Mouse (Mus musculus) left cerebral cortex, adult 18-20 months (tissue): ENCODE measurements around the gene Tshz2. TPM values are rescaled to one million over a fixed set of nuclear protein-coding genes. Genes with fewer than 3 reads are reported as not detected.

Experiments
- DNase-seq, 2 experiments: peaks; one replicate each; pipeline ENCODE4 v3.0.0; 2021 to 2022; ENCODE audit warnings: low spot score in 2 of 2, mixed read lengths in 1 of 2
- total RNA-seq, 2 experiments: library from RNA; stranded (reverse); gene quantifications; 2 replicates each; pipeline ENCODE4 v1.2.3; 2021

Gene Tshz2
- total RNA-seq, 2 experiments from 2014 or later, result 37.5 to 41.2 TPM

GRCm38 (mm10) chr2:169996501-169997237 lies 363.9 kb downstream of the Tshz2 start:
- no peak for DNase-seq

- DNase-seq, result no peak
These were observed 364.6 kb downstream of the Tshz2 start for GRCm38 (mm10) chr2:169997276-169998049.

- DNase-seq, result no peak
These were observed 366.1 kb downstream of the Tshz2 start for GRCm38 (mm10) chr2:169998878-169999337.

GRCm38 (mm10) chr2:170002594-170003504 lies 370.0 kb downstream of the Tshz2 start:
- peak; percentile 14 to 32 for DNase-seq

GRCm38 (mm10) chr2:170003666-170004065 lies 370.9 kb downstream of the Tshz2 start:
- no peak for DNase-seq

- no peak for DNase-seq
These were observed 374.0 kb downstream of the Tshz2 start for GRCm38 (mm10) chr2:170006829-170007228.

GRCm38 (mm10) chr2:170007426-170007958 lies 374.7 kb downstream of the Tshz2 start:
- no peak for DNase-seq

GRCm38 (mm10) chr2:170009729-170010128 lies 376.9 kb downstream of the Tshz2 start:
- no peak for DNase-seq

GRCm38 (mm10) chr2:170011858-170012257 lies 379.0 kb downstream of the Tshz2 start:
- DNase-seq, result no peak

- no peak for DNase-seq
These were observed 384.5 kb downstream of the Tshz2 start for GRCm38 (mm10) chr2:170017302-170017701.

- DNase-seq, result no peak
These were observed 385.1 kb downstream of the Tshz2 start for GRCm38 (mm10) chr2:170017926-170018325.

GRCm38 (mm10) chr2:170022953-170023352 lies 390.1 kb downstream of the Tshz2 start:
- DNase-seq, result no peak

GRCm38 (mm10) chr2:170023741-170024140 lies 390.9 kb downstream of the Tshz2 start:
- no peak for DNase-seq

- DNase-seq, result no peak
These were observed 392.1 kb downstream of the Tshz2 start for GRCm38 (mm10) chr2:170024939-170025338.

- DNase-seq, result no peak
These were observed 393.1 kb downstream of the Tshz2 start for GRCm38 (mm10) chr2:170025896-170026295.

- DNase-seq, result no peak
These were observed 395.0 kb downstream of the Tshz2 start for GRCm38 (mm10) chr2:170027837-170028236.

- no peak for DNase-seq
These were observed 395.9 kb downstream of the Tshz2 start for GRCm38 (mm10) chr2:170028488-170029303.

- DNase-seq, result no peak
These were observed 396.6 kb downstream of the Tshz2 start for GRCm38 (mm10) chr2:170029304-170029856.

GRCm38 (mm10) chr2:170031226-170031625 lies 398.4 kb downstream of the Tshz2 start:
- DNase-seq, result no peak

GRCm38 (mm10) chr2:170031872-170032271 lies 399.1 kb downstream of the Tshz2 start:
- no peak for DNase-seq
